Mouse (Mus musculus) kidney, embryonic 15.5 days (tissue): Measurements from ENCODE around the gene Endog. TPM values are rescaled to one million over a fixed set of nuclear protein-coding genes. Genes with fewer than 3 reads are reported as not detected.
A peak's percentile ranks its signal among the peaks of the same experiment; 100 is the strongest.
"Not testable (repeated sequence)": the region's sequence is repeated elsewhere in the genome, so short reads cannot be mapped to it uniquely, and the experiment has no call there.

Source experiments
- ATAC-seq: fragments of 200-750 bp; cut with Nextera tagmentation; replicated peaks from 2 replicates; pipeline ENCODE4 v1.8.0; 2017; ENCODE audit warnings: moderate TSS enrichment; ENCODE audit not compliant: low FRiP score
- H3K27ac ChIP-seq: fragments of 300-500 bp; sonication (generic); 2 replicates; pipeline ENCODE4 v1.5.1; 2015; ENCODE audit warnings: mild to moderate bottlenecking, inconsistent platforms
- H3K27me3 ChIP-seq: fragments of 300-500 bp; sonication (generic); 2 replicates; pipeline ENCODE4 v1.6.1; 2015; ENCODE audit warnings: inconsistent platforms
- H3K36me3 ChIP-seq: fragments of 300-500 bp; sonication (generic); 2 replicates; pipeline ENCODE4 v1.6.1; 2015; ENCODE audit warnings: inconsistent platforms
- H3K4me1 ChIP-seq: fragments of 300-500 bp; sonication (generic); 2 replicates; pipeline ENCODE4 v1.6.1; 2015; ENCODE audit warnings: inconsistent platforms
- H3K4me2 ChIP-seq: fragments of 300-500 bp; sonication (generic); 2 replicates; pipeline ENCODE4 v1.6.1; 2015; ENCODE audit warnings: moderate library complexity, mild to moderate bottlenecking, inconsistent platforms
- H3K4me3 ChIP-seq: fragments of 300-500 bp; sonication (generic); replicated peaks from 2 replicates; pipeline ENCODE4 v1.5.1; 2015; ENCODE audit warnings: mild to moderate bottlenecking, inconsistent platforms
- H3K9ac ChIP-seq: fragments of 300-500 bp; sonication (generic); 2 replicates; pipeline ENCODE4 v1.6.1; 2015; ENCODE audit warnings: mild to moderate bottlenecking, inconsistent platforms
- H3K9me3 ChIP-seq: fragments of 300-500 bp; sonication (generic); replicated peaks from 2 replicates; pipeline ENCODE4 v1.6.1; 2016; ENCODE audit warnings: inconsistent platforms
- WGBS: fragments of 180-500 bp; shearing (Covaris S2); methylation state at CpG from one replicate; pipeline ENCODE4 v1.1.7; 2015; ENCODE audit warnings: mixed read lengths; 5-methylcytosine and 5-hydroxymethylcytosine counted together
- polyA plus RNA-seq: library from polyadenylated mRNA; unstranded; fragments of >200 nt; fragmentation: Nextera tagmentation; extraction: Ambion mirVana; gene quantifications from 2 replicates; pipeline ENCODE4 v1.2.1, GENCODE M21; 2015

The Endog gene
- 19.8 and 20.8 TPM in 2 replicates for polyA plus RNA-seq

GRCm38 (mm10) chr2:30171371-30171996 lies at the start of gene Endog:
Endog (plus strand) TSS chr2:30171493.
- peaks cover 15% of the 10 kb centered on the region for H3K4me1 ChIP-seq
- H3K9ac ChIP-seq: peak within 1 kb of the TSS; percentile 67
- under 1% methylated on average over 75 of the region's 75 CpGs for WGBS
- peak within 1 kb of the TSS; percentile 89 for H3K27ac ChIP-seq
- H3K9me3 ChIP-seq: peaks cover 11% of the 10 kb centered on the region
- peak within 1 kb of the TSS; percentile 74 for H3K4me3 ChIP-seq
- H3K27me3 ChIP-seq: no peaks in the 10 kb centered on the region
- peaks cover 41% of the 10 kb centered on the region for H3K36me3 ChIP-seq
- peak within 1 kb of the TSS; percentile 98 for H3K4me2 ChIP-seq
- peak; percentile 94 for ATAC-seq

DNA sequence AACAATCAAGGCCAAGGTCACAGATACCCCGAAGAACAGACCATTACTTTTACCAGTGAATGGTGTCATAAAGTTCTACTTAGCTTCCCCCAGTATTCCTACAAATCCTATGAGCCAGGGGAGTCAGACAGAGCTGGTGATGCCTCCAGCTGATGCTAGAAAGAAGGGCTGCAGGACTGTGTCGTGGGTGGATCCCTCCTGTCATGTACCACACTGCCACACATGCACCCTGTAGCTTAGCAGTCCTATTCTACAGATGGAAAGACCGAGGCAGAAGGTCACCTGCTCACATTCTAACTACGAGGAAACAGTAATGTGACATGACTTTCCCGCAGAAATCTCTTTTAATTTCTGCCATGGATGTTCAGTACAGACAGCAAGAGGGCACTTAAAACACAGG lies 48.5 kb upstream of the Endog start:
- Histone ChIP-seq H3K9ac (no peak overlapping the region), H3K27ac (no peak overlapping the region), H3K4me2 (no peak overlapping the region)

DNA sequence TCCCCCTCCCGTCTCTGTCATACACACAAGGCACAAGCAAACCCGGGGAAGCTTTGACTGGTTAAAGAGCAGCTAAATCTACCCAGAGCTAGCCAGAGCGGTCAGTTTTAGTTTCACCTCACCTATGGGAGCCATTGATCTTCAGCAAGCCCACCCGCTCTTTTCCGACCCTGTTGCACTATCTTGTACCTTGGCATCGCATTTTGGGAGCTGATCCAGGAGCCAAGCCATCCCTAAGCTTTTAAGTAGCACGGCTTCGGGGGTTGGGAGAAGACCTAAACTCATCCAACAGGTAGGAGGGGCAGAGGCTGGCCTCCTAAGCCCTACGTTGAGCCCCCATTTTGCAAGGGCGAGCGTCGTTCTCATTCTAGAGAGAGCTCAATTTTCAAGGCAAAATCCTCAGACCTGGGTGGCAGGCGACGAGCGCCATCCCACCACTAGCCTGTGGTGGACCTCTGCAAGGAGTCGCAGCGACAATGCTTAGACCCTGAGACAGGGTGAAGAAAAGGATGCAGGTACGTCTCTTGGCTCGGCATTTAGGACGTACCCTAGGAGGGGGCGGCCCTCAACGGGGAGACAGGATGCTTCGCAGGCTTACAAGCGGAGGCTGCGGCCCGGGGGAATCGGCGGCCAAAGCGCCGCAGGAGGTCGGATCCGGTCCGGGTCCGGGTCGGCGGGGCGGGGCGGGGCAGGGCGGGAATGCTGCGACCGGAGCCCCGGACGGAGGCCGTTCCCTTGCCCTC lies 47.4 kb upstream of the Endog start:
- peak overlapping the region; percentile 89 for H3K27ac ChIP-seq
- H3K4me3 ChIP-seq: peak overlapping the region; percentile 81
- WGBS: under 1% methylated on average over 33 of the region's 44 CpGs
- H3K9ac ChIP-seq: peak overlapping the region; percentile 84
- no peaks in the 10 kb centered on the region for H3K9me3 ChIP-seq
- peak overlapping the region; percentile 71 for H3K4me2 ChIP-seq
- H3K27me3 ChIP-seq: no peaks in the 10 kb centered on the region
- H3K4me1 ChIP-seq: peaks cover 26% of the 10 kb centered on the region
- peak; percentile 75 for ATAC-seq
- H3K36me3 ChIP-seq: 0 out of 2 replicates have a peak, but pooled peaks cover 5% of the 10 kb centered on the region

More for the DNA sequence above, 48.5 kb upstream of the Endog start:
- Histone ChIP-seq H3K27me3 (no peaks in the 10 kb centered on the region), H3K4me1 (peaks cover 26% of the 10 kb centered on the region), H3K4me3 (no peak overlapping the region), H3K36me3 (0 out of 2 replicates have a peak, but pooled peaks cover 5% of the 10 kb centered on the region), H3K9me3 (no peaks in the 10 kb centered on the region)
- no peak for ATAC-seq
- 82% methylated on average over 5 of the region's 5 CpGs for WGBS

DNA sequence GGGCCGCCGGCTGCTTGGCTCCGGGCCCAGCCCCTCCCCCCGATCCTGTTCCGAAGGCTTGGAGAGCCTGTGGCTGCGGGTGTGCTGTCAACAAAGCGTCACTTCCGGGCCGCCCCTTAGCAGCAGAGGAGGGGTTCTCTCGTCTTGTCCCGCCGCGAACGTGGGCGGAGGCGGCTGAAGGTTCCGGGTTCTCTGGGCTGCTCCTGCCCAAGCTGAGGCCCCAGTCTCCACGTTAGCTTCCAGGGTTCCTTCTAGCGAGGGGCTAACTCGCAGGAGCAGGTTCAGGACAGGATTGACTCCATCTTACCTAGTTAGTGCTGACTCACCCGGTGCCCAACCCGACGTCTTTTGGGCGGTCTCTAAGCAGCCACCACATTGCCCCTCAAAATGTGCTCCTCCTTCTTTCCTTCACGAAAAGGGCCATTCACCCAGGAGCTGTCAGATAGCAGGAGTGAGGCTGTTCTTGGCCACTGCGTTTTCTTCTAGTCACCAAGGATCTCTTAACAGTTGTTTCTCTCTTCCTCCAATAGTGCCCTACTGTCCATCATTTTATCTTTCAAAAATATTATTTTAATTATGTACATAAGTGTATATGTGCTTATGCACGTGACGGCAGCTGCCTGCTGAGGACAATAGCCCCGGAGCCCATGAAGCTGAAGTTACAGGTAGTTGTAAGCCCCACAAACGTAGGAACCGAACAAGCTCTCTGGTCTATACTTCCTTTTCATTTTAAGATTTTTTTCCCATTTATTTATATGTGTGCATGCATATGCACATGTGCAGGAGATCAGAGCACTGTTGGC lies 46.6 kb upstream of the Endog start, which contains the start of gene Zer1:
TSS of gene Zer1 (minus strand) at position 114 of the 803 bp plus-strand sequence.
- 10% methylated on average over 31 of the region's 31 CpGs for WGBS
- ATAC-seq: peak; percentile 97
- H3K36me3 ChIP-seq: 0 out of 2 replicates have a peak, but pooled peaks cover 5% of the 10 kb centered on the region
- peaks cover 26% of the 10 kb centered on the region for H3K4me1 ChIP-seq
- H3K9ac ChIP-seq: peak within 1 kb of the TSS; percentile 84
- H3K4me3 ChIP-seq: peak within 1 kb of the TSS; percentile 81
- no peaks in the 10 kb centered on the region for H3K27me3 ChIP-seq
- H3K4me2 ChIP-seq: peak within 1 kb of the TSS; percentile 71
- peak within 1 kb of the TSS; percentile 89 for H3K27ac ChIP-seq
- H3K9me3 ChIP-seq: no peaks in the 10 kb centered on the region

GRCm38 (mm10) chr2:30128789-30129188 lies 42.5 kb upstream of the Endog start:
- Histone ChIP-seq H3K9me3 (no peaks in the 10 kb centered on the region), H3K4me3 (no peak overlapping the region), H3K36me3 (no peaks in the 10 kb centered on the region), H3K4me2 (no peak overlapping the region), H3K27me3 (no peaks in the 10 kb centered on the region), H3K4me1 (peaks cover 19% of the 10 kb centered on the region), H3K27ac (no peak overlapping the region), H3K9ac (no peak overlapping the region)
- no peak for ATAC-seq
- WGBS: 41% methylated on average over 2 of the region's 2 CpGs

DNA sequence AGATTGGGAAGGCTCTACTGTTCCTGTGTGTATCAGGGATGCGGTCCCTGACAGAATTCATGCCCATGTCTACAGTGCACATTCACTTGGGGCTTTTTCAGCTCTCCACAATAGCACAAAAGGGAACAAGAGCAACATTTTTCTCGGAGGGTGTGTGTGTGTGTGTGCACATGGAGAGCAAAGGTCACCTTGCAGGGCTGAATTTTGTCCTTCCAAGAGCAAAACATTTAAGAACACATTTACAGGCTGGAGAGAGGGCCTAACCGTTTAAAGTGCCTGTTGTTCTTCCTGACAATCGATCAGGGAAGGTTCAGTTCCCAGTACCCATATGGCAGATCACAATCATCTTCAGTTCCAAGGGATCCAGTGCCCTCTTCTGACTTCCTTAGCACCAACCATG lies 41.1 kb upstream of the Endog start:
- Histone ChIP-seq H3K27me3 (no peaks in the 10 kb centered on the region), H3K4me2 (no peak overlapping the region), H3K27ac (no peak overlapping the region), H3K9ac (no peak overlapping the region), H3K4me3 (no peak overlapping the region), H3K36me3 (peaks cover 1% of the 10 kb centered on the region; the same call in 1 of the 2 replicates), H3K9me3 (no peaks in the 10 kb centered on the region), H3K4me1 (peaks cover 24% of the 10 kb centered on the region)
- no peak for ATAC-seq
- WGBS: 81% methylated on average over 4 of the region's 4 CpGs

DNA sequence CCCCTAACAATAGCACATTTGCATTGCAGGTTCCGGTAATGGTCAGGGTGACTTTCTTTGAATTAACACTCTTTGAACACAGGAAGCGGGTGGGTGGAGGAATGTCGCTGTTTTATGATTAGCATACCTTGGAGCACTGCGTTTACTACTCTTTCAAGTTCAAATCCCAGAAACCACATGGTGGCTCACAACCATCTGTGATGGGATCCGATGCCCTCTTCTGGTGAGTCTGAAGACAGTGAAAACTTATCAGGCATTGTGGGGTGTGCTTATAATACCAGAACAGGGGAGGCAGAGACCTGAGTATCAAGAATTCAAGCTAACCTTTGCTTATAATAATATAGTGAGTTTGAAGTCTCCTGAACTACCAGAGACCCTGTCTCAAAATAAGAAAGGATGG lies 40.1 kb upstream of the Endog start:
- H3K4me2 ChIP-seq, H3K4me3 ChIP-seq, H3K9me3 ChIP-seq, ATAC-seq, H3K27ac ChIP-seq, H3K27me3 ChIP-seq, H3K9ac ChIP-seq: not testable (repeated sequence)
- peaks cover 10% of the 10 kb centered on the region for H3K36me3 ChIP-seq
- peaks cover 29% of the 10 kb centered on the region for H3K4me1 ChIP-seq
- 65% methylated on average over 5 of the region's 5 CpGs for WGBS

GRCm38 (mm10) chr2:30132801-30133612 lies 38.3 kb upstream of the Endog start:
- Histone ChIP-seq H3K9ac (peak overlapping the region; percentile 79), H3K4me3 (peak overlapping the region; percentile 87), H3K27ac (peak overlapping the region; percentile 90), H3K9me3 (no peaks in the 10 kb centered on the region), H3K27me3 (no peaks in the 10 kb centered on the region), H3K4me1 (peaks cover 32% of the 10 kb centered on the region), H3K36me3 (peaks cover 28% of the 10 kb centered on the region), H3K4me2 (peak overlapping the region; percentile 79)
- WGBS: 18% methylated on average over 16 of the region's 16 CpGs
- ATAC-seq: peak; percentile 43

GRCm38 (mm10) chr2:30133613-30134377 lies 37.5 kb upstream of the Endog start, which contains the start of gene Tbc1d13:
Tbc1d13 (plus strand) TSS chr2:30133746.
- Histone ChIP-seq H3K4me2 (peak within 1 kb of the TSS; percentile 79), H3K9me3 (no peaks in the 10 kb centered on the region), H3K9ac (peak within 1 kb of the TSS; percentile 79), H3K4me3 (peak within 1 kb of the TSS; percentile 87), H3K27ac (peak within 1 kb of the TSS; percentile 90), H3K36me3 (peaks cover 35% of the 10 kb centered on the region), H3K27me3 (no peaks in the 10 kb centered on the region), H3K4me1 (peaks cover 32% of the 10 kb centered on the region)
- ATAC-seq: peak; percentile 95
- under 1% methylated on average over 46 of the region's 46 CpGs for WGBS

DNA sequence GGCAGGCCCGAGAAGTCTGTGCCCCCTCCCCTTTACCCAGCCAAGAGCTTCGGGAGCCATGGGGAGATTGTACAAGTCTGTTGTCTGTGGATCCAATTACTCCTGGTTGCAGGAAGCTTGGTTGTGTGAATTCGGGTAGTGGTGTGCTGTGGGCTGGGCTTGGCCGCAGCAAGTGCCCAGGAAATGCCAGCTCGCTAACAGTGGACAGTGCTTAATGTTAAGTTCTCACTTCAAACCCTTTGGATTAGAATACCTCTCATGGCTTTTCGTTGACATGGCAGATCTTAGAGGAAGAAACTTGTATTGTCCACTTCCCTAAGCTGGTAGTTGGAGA lies 36.9 kb upstream of the Endog start:
- 15% methylated on average over 6 of the region's 6 CpGs for WGBS
- Histone ChIP-seq H3K4me1 (peaks cover 32% of the 10 kb centered on the region), H3K9ac (peak overlapping the region; percentile 79), H3K27me3 (no peaks in the 10 kb centered on the region), H3K27ac (peak overlapping the region; percentile 90), H3K4me3 (peak overlapping the region; percentile 87), H3K9me3 (no peaks in the 10 kb centered on the region), H3K4me2 (peak overlapping the region; percentile 79), H3K36me3 (peaks cover 38% of the 10 kb centered on the region)
- ATAC-seq: no peak; the same call in 1 of the 2 replicates
